Mouse (Mus musculus): ENCODE data around the gene C77080. TPM values are rescaled to one million over a fixed set of nuclear protein-coding genes. Genes with fewer than 3 reads are reported as not detected.

C77080 gene
- polyA plus RNA-seq, 1 experiment from 2014 or later: 7.6 TPM

- peak overlapping the region; percentile 96 for H3K4me2 ChIP-seq
- 29% methylated on average over 3 of the region's 3 CpGs for WGBS
- no peaks in the 10 kb centered on the region for H3K36me3 ChIP-seq
- no peak overlapping the region; the same call in 1 of the 2 replicates for H3K27ac ChIP-seq
- H3K4me1 ChIP-seq: peaks cover 24% of the 10 kb centered on the region
- H3K27me3 ChIP-seq: peaks cover 37% of the 10 kb centered on the region
- H3K4me3 ChIP-seq: peak overlapping the region; percentile 52
- no peaks in the 10 kb centered on the region for H3K9me3 ChIP-seq
- H3K9ac ChIP-seq: peak overlapping the region; percentile 69; the same call in 1 of the 2 replicates
- no peak for ATAC-seq (ENCODE audit: insufficient number of reproducible peaks, insufficient read depth, low FRiP score, low TSS enrichment, low read depth)
Measured at GRCm38 (mm10) chr4:129288067-129288466, 26.9 kb upstream of the C77080 start.

GRCm38 (mm10) chr4:129287472-129287981 is 26.3 kb upstream of the C77080 start, which contains the start of gene Sync:
Gene Sync (plus strand): TSS chr4:129287617.
- Histone ChIP-seq H3K4me1 (peaks cover 23% of the 10 kb centered on the region), H3K9ac (peak within 1 kb of the TSS; percentile 69), H3K27me3 (peaks cover 32% of the 10 kb centered on the region), H3K4me2 (peak within 1 kb of the TSS; percentile 96), H3K36me3 (no peaks in the 10 kb centered on the region), H3K4me3 (peak within 1 kb of the TSS; percentile 52), H3K27ac (no peak within 1 kb of the TSS; the same call in 1 of the 2 replicates), H3K9me3 (no peaks in the 10 kb centered on the region)
- no peak for ATAC-seq (ENCODE audit: insufficient number of reproducible peaks, insufficient read depth, low FRiP score, low TSS enrichment, low read depth)
- WGBS: 2% methylated on average over 36 of the region's 53 CpGs

DNA sequence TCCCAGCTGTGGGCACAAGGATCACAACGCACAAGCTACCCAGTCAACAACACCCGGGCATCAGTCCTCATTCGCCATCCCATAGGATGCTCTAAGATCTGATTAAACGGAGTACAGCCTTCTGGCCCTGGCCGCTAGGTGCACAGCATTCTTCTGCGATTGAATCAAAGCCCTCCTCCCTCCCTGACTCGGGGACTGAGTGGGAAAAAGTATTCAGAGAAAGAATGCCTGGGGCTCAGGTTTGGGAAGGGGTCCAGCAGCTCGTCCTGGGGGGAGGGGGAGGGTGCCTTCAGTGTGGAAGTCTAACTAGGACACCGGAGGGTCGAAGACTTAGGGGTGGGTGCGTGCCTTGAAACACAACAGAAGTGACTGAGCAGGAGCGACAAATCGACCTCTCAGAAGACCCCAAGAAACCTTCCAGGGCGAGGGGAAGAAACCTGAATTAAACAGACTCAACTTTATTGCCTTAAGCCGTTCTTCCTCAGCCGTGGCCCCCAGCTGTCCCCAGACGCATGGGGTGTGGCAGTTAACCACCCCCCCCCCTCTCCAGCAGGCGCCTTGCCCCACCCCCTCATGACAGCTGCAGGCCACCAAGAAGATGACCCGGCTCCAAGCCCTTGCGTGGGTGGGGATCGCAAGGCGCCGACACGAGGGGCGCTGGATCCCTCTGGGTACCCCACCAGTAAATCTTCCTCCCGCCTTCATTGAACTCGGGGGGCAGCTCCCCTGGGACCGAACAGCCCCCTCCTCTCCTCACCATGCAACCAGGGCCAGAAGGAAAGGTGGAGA is 25.7 kb upstream of the C77080 start:
- Histone ChIP-seq H3K9me3 (no peaks in the 10 kb centered on the region), H3K36me3 (no peaks in the 10 kb centered on the region), H3K4me3 (peak overlapping the region; percentile 52), H3K4me1 (peaks cover 23% of the 10 kb centered on the region), H3K27ac (no peak overlapping the region), H3K9ac (peak overlapping the region; percentile 69), H3K27me3 (peaks cover 29% of the 10 kb centered on the region), H3K4me2 (peak overlapping the region; percentile 96)
- 0 out of 2 replicates have a peak, but pooled peaks have one; percentile 20 for ATAC-seq (ENCODE audit: insufficient number of reproducible peaks, insufficient read depth, low FRiP score, low TSS enrichment, low read depth)
- 3% methylated on average over 27 of the region's 28 CpGs for WGBS

DNA sequence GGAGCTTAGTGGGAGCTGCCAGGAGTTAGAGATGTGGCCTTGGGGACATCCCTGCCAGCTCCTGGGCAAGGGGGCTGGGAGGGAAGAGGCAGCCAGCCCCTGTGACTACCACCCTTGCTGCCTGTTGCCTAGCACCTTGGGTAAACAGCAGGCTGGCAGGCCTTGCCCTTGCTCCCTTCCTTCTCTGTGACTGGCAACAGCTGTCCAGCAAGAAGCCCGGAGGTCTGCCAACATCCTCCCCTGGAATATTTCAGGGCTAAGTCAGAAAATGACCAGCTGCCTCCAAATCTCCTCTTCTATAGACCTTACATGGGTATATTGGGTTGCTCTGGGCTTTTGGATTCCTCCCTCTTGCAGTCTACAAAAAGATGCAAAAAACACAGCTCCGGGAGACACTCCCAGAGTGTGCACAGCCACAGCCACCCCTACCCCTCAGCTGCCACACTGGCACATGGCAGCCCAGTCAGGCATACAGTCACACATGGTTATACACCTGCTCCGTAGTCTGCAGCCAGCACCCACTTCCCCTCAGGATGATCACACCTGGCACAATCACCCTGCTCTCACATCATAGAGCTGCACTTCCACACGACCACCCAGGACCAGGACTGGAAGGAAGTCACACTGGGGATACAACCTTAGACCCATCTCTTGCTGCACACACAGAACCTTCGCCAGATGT is 24.9 kb upstream of the C77080 start:
- Histone ChIP-seq H3K36me3 (no peaks in the 10 kb centered on the region), H3K4me2 (peak overlapping the region; percentile 96), H3K4me3 (peak overlapping the region; percentile 52), H3K9ac (peak overlapping the region; percentile 69), H3K27me3 (peaks cover 29% of the 10 kb centered on the region), H3K9me3 (no peaks in the 10 kb centered on the region), H3K4me1 (peaks cover 23% of the 10 kb centered on the region), H3K27ac (no peak overlapping the region)
- ATAC-seq (ENCODE audit: insufficient number of reproducible peaks, insufficient read depth, low FRiP score, low TSS enrichment, low read depth): no peak
- WGBS: 59% methylated on average over 5 of the region's 5 CpGs

- H3K4me2 ChIP-seq: no peak overlapping the region
- no peak overlapping the region for H3K4me3 ChIP-seq
- H3K4me1 ChIP-seq: peaks cover 23% of the 10 kb centered on the region
- peaks cover 29% of the 10 kb centered on the region for H3K27me3 ChIP-seq
- no peaks in the 10 kb centered on the region for H3K9me3 ChIP-seq
- no peak overlapping the region for H3K27ac ChIP-seq
- ATAC-seq (ENCODE audit: insufficient number of reproducible peaks, insufficient read depth, low FRiP score, low TSS enrichment, low read depth): no peak
- no peaks in the 10 kb centered on the region for H3K36me3 ChIP-seq
- no peak overlapping the region for H3K9ac ChIP-seq
- 61% methylated on average over 2 of the region's 2 CpGs for WGBS
Measured at GRCm38 (mm10) chr4:129284685-129285084, 23.5 kb upstream of the C77080 start.

DNA sequence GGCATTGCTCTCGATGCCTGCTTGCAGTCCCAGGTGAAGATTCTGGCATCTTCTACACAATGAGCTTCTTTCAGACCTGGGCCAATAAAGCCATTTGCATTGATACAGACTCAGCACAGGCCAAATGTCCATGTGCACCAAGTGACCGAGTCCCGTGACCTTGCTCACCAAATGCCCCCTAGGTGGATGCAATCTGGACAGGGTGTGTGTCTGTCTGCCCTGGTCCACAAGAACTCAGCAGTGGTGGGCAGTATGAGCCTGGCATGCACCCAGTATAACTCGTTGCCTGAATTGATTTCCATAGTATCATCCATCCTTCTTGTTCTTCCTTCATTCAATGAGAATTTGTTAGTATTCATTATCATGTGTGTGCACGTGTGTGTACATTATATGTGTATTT is 22.0 kb upstream of the C77080 start:
- no peak overlapping the region for H3K27ac ChIP-seq
- H3K4me1 ChIP-seq: peaks cover 22% of the 10 kb centered on the region
- no peak for ATAC-seq (ENCODE audit: insufficient number of reproducible peaks, insufficient read depth, low FRiP score, low TSS enrichment, low read depth)
- no peaks in the 10 kb centered on the region for H3K36me3 ChIP-seq
- 90% methylated on average over 5 of the region's 5 CpGs for WGBS
- H3K4me2 ChIP-seq: no peak overlapping the region
- H3K9me3 ChIP-seq: no peaks in the 10 kb centered on the region
- H3K4me3 ChIP-seq: no peak overlapping the region
- H3K9ac ChIP-seq: no peak overlapping the region
- H3K27me3 ChIP-seq: peaks cover 26% of the 10 kb centered on the region

DNA sequence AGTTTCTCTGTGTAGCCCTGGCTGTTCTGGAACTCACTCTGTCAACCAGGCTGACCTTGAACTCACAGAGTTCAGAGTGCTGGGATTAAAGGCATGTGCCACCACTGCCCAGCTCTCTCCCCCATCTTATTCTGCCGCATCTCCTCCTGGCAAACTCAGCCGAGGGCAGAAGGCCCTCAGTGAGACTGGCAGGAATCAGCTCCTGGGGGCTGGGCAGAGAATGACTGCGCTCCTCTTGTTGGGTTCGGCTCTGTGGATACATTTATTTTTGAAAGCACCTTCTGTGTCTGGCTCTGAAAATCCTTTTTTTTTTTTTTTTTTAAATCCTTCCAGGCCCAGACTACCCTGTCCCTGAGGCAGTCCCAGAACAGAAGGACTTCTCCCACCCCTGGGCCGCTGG is 21.6 kb upstream of the C77080 start:
- H3K27ac ChIP-seq: no peak overlapping the region
- no peaks in the 10 kb centered on the region for H3K36me3 ChIP-seq
- H3K9me3 ChIP-seq: no peaks in the 10 kb centered on the region
- H3K4me1 ChIP-seq: peaks cover 18% of the 10 kb centered on the region
- H3K4me3 ChIP-seq: no peak overlapping the region
- peaks cover 23% of the 10 kb centered on the region for H3K27me3 ChIP-seq
- no peak for ATAC-seq (ENCODE audit: insufficient number of reproducible peaks, insufficient read depth, low FRiP score, low TSS enrichment, low read depth)
- WGBS: 70% methylated on average over 5 of the region's 5 CpGs
- H3K9ac ChIP-seq: no peak overlapping the region
- H3K4me2 ChIP-seq: no peak overlapping the region

GRCm38 (mm10) chr4:129276453-129276865 is 15.3 kb upstream of the C77080 start:
- no peak overlapping the region for H3K4me3 ChIP-seq
- no peak; the same call in 1 of the 2 replicates for ATAC-seq (ENCODE audit: insufficient number of reproducible peaks, insufficient read depth, low FRiP score, low TSS enrichment, low read depth)
- 2% methylated on average over 18 of the region's 18 CpGs for WGBS
- peaks cover 12% of the 10 kb centered on the region for H3K4me1 ChIP-seq
- H3K27me3 ChIP-seq: no peaks in the 10 kb centered on the region
- peak overlapping the region; percentile 12; the same call in 1 of the 2 replicates for H3K4me2 ChIP-seq
- H3K9me3 ChIP-seq: no peaks in the 10 kb centered on the region
- no peak overlapping the region for H3K27ac ChIP-seq
- no peaks in the 10 kb centered on the region for H3K36me3 ChIP-seq
- no peak overlapping the region; the same call in 1 of the 2 replicates for H3K9ac ChIP-seq

DNA sequence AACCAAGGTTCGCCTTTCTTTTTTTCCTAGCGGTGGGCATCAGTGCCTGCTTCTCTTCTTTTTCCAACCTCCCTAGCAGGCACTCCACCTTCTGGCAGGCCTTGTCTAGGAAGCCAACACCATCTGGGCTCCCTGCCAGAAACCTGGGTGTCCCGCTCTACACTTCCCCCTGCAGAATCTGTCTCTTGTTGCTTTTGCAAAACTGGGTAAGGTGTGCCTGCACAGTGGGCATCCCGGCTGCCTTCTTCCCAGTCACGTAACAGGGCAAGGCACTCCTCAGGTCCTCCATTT is 11.5 kb upstream of the C77080 start:
- peak overlapping the region; percentile 36; the same call in 1 of the 2 replicates for H3K27ac ChIP-seq
- no peaks in the 10 kb centered on the region for H3K27me3 ChIP-seq
- WGBS: 35% methylated on average over 5 of the region's 5 CpGs
- H3K4me3 ChIP-seq: no peak overlapping the region
- no peaks in the 10 kb centered on the region for H3K9me3 ChIP-seq
- no peaks in the 10 kb centered on the region for H3K36me3 ChIP-seq
- peak; percentile 60 for ATAC-seq (ENCODE audit: insufficient number of reproducible peaks, insufficient read depth, low FRiP score, low TSS enrichment, low read depth)
- H3K4me2 ChIP-seq: peak overlapping the region; percentile 36
- peaks cover 12% of the 10 kb centered on the region for H3K4me1 ChIP-seq
- peak overlapping the region; percentile 40 for H3K9ac ChIP-seq

DNA sequence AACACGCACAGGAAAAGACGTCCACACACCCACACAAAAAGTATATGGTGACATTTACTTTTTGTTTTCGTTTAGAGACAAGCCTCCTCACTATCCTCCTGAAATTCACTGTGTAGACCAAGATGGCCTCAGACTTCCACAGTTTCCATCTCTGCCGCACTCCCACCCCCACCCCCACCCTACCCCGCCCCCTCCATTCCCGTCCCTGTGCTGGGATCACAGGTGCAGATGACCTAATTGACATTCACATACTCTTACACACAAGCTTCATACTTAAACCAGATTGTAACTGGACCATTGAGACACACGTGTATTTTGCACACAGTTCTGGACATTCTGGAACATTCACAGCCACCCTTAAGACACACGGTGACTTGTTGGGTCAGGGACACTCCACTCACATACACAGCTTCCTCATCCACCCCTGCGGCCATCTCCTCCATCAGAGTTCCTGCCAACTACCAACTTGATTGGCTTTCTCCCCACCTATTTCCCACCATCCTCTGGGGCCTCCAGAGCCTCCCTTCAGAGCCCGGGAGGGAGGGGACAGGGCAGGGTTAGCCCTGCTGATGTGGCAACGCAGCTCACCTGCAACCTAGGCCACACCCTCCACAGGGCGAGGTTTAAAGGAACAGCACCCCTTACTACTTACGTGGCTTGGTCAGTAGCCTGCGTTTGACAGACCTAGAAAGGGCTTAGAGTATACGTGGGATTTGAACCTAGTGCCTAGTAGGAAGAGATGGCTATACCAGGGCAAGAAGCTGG is 11.0 kb upstream of the C77080 start:
- WGBS: 20% methylated on average over 15 of the region's 15 CpGs
- Histone ChIP-seq H3K4me2 (peak overlapping the region; percentile 36), H3K27me3 (no peaks in the 10 kb centered on the region), H3K4me3 (0 out of 2 replicates have a peak overlapping the region, but pooled peaks have one; percentile 4), H3K4me1 (peaks cover 12% of the 10 kb centered on the region), H3K27ac (peak overlapping the region; percentile 36; the same call in 1 of the 2 replicates), H3K36me3 (no peaks in the 10 kb centered on the region), H3K9ac (0 out of 2 replicates have a peak overlapping the region, but pooled peaks have one; percentile 40), H3K9me3 (no peaks in the 10 kb centered on the region)
- peak; percentile 62 for ATAC-seq (ENCODE audit: insufficient number of reproducible peaks, insufficient read depth, low FRiP score, low TSS enrichment, low read depth)

DNA sequence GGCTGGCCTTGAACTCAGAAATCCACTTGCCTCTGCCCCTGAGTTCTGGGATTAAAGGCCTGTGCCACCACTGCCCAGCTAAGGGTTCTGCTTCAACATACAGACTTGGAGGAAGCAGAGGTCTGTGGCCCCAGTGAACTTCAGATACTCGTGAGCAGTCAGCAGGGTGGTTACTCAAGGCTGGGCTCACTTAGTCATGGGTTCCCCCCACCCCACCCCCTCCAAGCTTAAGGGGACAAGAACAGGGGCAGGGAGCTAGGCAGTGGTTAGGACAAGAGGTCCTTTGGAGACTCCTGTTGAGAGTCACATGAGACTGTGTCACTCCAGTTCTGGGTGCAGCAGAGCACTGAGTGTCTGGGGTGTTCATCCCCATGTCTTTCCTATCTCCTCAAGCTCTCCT is 7.5 kb upstream of the C77080 start:
- no peak overlapping the region for H3K4me3 ChIP-seq
- no peaks in the 10 kb centered on the region for H3K9me3 ChIP-seq
- H3K4me2 ChIP-seq: no peak overlapping the region
- H3K27ac ChIP-seq: no peak overlapping the region
- ATAC-seq (ENCODE audit: insufficient number of reproducible peaks, insufficient read depth, low FRiP score, low TSS enrichment, low read depth): no peak
- no peaks in the 10 kb centered on the region for H3K27me3 ChIP-seq
- WGBS: 30% methylated on average over 1 of the region's 1 CpGs
- H3K9ac ChIP-seq: no peak overlapping the region
- no peaks in the 10 kb centered on the region for H3K36me3 ChIP-seq
- peaks cover 15% of the 10 kb centered on the region for H3K4me1 ChIP-seq
